Mouse (Mus musculus): ENCODE data around the gene Pla2g1b.
"Not testable (repeated sequence)": the region's sequence is repeated elsewhere in the genome, so short reads cannot be mapped to it uniquely, and the experiment has no call there.

Pla2g1b gene

DNA sequence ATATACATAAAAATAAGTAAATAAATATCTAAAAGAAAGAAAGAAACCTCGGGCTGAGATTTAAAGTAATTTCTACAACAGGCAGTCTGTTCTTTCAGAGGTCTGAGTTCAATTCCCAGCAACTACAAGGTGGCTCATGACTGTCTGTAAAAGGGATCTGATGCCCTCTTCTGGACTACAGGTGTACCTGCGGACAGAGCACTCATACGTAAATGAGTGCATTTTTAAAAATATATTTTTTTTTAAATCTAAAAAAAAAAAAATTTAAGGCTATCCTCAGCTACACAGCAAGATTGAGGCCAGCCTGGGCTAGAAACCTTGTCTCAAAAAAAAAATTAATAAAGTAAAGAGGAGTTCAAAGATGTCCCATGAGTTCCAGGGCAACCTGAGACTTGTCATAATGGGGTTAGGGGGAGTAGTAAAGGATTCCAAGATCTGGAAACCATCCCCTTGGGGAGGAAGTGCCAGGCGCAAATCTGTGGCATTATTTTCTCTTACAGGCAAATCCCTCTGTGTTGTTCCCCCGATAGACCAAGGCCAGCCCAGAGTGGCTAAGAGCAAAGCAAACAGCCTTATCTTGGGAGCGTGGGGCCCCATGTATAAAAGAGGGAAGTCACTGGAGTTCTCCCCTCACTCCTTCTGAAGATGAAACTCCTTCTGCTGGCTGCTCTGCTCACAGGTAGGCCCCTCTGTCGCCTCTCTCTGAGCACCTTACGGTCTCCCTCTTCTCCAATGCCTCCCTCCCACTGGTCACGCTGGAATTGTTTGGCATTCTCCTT is at the start of gene Pla2g1b:
Pla2g1b (plus strand) TSS at position 621 of the 779 bp plus-strand sequence.
- DNase-seq (ENCODE audit: low spot score in 2 of 2) = no peak

DNA sequence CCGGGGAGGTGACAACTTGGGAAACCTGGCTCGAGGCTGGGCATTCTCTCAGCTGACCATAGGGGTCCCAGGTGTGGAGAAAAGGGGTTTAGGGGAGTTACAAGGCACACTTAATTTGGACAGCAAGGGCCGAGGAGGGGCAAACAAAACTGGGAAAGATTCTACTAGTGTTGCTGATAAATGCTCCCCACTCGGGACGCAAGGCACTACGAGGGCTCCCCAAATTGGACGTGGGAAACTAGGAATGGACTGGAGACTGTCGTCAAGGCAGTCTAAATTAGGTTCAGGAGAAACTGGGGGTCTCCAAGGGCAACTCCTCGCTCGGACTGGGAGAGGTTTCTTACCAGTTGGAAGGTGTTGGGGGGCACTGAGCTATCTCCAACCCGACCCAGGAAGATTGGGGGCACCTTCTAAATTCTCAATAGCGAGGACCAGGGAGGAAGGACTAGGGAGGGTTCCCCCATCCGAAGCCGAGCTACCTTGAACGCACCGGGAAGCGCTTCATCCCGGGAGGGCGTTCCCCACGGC is 37.2 kb upstream of the Pla2g1b start:
- DNase-seq (ENCODE audit: low spot score in 2 of 2) = no peak

DNA sequence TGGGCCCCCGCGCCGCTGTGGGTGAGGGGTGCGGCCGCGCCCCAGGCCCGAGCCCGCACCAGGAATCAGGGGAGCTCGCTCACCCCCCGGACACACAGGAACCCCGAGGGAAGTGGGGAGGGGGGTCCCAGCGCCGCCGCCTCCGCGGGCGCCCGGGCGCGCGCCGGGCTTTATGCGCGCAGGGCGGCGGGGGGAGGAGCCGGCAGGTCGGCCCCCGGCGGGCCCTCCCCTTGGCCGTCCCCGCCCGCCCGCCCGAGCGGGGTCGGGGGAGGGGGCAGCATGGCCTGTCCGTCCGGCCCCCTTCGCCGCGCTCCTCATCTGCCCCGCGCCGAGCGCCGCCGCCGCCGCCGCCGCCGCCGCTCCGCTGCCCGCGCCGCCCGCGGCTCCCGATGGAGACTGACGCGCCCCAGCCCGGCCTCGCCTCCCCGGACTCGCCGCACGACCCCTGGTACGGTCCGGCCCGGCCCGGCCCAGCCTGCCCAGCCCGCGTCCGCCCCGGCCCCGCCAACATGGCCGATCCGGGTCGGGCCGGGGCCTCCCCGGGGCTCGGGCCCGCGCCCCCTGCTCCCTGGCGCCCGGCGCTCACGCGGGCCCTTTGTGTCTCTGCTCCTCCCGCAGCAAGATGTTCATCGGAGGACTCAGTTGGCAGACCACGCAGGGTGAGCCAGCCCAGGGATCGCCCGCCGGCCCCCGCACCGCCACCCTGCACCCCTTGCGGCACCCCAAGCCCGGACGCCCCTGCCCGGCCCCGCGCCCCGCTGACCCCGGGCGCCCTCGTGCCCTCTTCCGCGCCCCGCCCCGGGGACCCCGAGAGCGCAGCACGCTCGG is 36.5 kb upstream of the Pla2g1b start, which contains the start of gene Msi1:
Msi1 (plus strand) TSS at position 241 of the 828 bp plus-strand sequence.
- no peak for DNase-seq (ENCODE audit: low spot score in 2 of 2)

DNA sequence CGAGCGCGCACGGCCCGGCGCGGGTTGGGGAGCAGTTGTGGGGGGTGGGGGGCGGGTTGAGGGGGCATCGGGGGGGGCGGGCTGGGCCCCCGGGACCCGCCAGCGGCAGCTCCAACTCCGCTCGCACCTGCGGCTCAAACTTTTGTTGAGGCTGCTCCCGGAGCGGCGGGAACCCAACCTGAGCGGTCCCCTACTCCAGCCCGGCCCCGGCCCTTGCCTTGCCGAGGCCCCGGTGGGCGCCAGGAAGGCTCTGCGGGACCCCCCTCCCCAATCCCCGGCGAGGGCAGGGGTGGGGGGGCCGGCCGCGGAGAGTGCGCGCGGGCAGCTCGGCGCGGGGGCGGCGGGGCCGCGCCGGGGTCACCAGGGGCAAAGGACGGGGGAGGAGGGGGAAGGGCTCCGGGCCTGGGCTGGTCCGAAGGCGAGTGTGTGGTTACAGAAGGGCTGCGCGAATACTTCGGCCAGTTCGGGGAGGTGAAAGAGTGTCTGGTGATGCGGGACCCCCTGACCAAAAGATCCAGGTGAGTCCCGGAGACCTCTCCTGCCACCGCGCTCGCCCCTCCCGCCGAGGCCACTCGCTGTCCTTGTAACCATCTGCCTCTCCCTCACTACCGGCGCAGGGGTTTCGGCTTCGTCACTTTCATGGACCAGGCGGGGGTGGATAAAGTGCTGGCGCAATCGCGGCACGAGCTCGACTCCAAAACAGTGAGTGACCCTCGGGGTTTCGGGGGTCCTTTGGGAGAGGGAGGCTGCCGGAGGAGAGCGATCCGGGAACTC is 35.7 kb upstream of the Pla2g1b start:
- DNase-seq (ENCODE audit: low spot score in 2 of 2) = no peak

DNA sequence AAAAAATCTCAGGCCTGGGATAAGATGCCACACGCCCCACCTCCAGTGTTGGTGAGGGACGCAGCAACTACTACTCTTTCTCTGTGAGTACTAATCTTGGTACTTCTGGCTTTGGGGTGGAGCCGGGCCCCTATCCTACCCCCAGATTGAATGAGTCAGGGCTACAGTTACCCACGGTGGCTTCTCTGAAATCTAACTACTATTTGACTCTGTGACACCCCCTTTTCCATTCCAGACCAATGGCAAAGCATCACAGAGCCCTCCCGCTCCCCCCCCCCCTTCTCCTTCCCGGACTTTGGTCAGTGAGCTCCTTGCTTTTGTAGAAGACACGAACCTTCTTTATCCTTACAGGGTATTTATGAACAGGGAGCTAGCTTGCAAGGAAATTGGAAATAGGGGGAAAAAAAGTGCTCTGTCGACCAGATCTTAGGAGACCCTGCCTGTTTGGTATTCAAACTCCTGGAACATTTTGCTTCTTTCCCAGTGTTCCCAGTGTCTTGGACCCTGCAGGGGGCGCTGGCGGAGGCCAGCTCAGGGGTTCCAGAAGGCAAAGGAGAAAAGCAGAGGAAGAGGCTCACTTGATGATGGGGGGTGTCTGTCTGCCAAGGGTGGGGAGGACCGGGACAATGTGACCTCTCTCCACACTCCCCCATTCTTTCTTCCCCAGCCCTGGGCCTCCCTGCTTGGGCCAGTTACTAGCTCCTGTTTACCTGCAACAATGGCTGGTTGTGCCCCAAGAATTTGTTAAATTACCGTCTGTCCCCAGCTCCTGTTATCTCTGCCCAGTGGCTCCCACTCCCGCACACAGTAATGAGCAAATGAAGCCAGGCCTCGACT is 34.8 kb upstream of the Pla2g1b start:
- no peak for DNase-seq (ENCODE audit: low spot score in 2 of 2)

DNA sequence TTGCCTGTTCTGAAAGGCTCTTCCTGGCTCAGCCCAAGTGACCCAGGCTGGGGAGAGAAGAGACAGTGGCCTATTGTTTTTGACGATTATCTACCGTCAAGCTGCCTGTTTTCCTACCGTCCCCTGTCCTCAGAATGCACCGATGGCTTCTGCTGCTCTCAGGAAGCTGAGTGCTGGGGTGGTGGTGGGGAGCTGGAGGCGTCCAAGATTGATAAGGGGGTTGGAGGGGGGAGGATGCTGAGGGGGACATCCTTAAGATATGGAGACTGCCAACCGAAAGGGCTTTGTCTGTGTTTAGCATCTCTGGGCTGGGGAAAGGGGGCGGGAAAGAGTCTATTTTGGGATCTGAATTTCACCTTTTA is 34.2 kb upstream of the Pla2g1b start:
- DNase-seq (ENCODE audit: low spot score in 2 of 2) = no peak

DNA sequence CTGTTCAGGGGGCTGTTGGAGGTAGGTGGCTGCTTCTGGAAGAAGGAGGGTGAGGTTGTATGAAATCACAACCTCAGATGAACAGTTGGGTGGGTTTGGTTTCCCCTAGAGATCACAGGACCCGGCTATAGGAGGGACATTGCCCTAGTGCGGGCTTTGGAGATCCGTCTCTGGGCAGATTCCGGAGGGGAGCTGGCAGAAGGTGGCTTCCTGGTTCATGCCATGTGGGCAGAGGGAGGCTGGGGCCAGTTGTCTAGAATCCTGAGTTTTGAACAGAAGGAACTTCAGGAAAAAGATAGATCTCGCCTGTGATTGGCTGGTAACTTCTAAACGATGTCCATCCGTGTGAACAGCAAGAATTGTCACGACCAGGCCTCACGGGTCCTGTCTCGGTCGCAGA is 33.7 kb upstream of the Pla2g1b start:
- no peak for DNase-seq (ENCODE audit: low spot score in 2 of 2)

DNA sequence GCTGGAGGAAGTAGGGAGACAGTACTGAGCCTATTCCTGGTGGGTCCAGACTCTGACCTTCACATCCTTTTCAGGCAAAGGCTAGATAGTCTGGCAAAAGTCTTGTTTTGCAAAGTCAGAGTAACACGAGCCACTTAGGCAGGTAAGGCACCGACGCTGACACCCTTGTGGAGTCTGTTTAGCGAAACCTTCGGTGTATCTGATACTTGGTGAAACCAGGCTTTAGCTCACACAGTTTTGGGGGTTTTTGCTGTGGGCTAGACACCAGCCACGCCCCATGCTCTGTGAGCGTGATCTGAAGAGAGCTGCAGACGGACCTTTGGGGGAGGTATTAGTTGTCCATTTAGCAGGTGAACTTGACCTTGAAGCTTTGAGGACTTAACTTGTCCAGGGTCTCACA is 32.9 kb upstream of the Pla2g1b start:
- DNase-seq (ENCODE audit: low spot score in 2 of 2) = no peak

DNA sequence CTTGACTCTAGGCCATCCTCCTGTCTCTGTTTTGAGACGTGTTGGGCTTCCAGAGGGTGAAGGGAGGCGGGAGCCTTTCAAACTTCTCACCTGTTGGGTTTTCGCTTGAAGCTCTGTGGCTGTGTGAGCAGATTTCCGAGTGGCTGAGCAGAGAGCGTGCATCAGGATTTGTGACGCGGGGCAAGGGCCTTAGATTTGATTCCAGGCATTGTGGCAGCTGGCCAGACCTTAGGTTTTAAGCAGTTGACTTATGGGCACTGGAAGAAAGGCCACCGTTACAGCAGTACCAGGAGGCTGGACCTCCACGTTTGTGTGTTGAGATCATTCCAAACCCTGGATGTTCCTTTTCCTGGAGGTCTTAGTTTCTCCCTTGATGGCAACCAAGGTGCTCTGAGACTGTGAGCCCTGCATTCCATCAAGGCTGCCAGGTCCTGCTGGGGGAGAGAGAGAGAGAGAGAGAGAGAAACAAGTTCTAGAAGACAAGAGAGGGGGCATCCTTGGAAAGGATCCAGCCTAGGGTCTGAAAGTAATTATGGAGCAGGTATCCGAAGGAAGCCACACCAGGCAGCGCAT is 31.7 kb upstream of the Pla2g1b start:
- no peak for DNase-seq (ENCODE audit: low spot score in 2 of 2)

DNA sequence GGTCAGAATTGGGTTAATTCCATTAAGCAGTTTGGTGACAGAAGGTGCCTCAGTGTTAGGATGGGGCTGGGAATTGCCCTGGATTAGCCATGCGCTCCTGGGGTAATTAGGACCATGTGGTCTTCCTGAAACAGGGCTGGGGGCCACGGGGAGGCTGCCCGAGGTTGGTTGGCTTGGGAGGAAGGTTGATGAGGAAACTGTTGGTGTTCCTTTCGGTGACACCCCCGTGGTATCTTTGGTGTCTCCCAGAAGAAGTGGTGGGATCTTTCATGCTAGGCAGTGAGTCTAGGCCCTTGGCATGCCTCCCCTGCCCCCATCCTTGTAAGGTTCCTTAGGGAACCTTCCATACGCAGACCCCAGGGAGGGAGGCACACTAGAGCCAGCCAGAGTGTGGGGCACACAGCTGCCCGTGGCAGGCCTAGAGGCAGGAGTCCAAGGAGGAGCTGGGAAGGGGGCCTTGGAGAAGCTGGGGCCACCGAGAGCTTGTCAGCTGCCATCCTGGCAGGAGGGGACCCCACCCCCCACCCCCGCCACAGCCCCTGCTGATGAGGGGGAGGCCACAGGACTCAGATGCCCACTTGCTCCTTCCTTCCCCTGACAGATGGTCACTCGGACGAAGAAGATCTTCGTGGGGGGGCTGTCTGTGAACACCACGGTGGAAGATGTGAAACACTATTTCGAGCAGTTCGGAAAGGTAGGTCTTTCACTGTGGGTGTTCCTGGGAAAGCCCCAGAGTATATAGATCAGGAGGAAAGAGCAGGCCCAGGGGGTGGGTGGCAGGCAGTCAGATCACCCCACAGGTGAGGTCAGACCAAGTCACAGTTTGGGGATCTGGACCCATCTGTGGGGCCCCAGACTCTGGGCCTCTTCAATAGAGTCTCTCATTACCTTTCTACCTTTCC is 31.0 kb upstream of the Pla2g1b start:
- DNase-seq (ENCODE audit: low spot score in 2 of 2) = no peak

DNA sequence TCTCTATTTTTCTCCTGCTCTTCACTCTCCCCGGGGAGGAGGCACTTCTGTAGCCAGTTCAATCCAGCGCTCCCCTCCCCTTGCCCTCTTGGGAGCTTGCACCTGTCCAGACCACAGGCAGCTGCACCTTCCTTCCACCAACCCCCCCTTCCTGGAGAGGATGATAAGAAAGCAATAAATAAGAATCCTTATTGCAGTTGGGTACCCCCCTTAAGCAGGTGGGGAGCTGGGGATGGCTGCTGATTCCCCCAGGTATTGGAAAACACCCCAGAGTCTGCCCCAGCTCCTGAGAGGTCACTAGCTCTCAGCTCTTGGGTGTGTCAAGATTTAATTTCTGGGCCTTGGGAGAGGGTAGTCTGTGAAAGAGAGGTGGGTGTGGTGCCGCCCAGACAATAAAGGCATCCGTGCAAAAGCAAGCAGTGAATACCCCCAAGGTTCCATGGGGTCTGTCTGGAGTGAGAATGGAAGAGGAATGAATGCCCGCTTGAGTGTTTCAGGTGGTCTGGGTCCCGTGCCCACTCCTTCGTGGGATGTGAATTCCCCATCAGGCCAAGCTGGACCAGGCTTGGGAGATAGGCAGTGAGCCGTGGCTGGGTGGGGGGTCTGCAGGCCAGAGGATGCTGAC is 30.2 kb upstream of the Pla2g1b start:
- DNase-seq (ENCODE audit: low spot score in 2 of 2) = no peak

DNA sequence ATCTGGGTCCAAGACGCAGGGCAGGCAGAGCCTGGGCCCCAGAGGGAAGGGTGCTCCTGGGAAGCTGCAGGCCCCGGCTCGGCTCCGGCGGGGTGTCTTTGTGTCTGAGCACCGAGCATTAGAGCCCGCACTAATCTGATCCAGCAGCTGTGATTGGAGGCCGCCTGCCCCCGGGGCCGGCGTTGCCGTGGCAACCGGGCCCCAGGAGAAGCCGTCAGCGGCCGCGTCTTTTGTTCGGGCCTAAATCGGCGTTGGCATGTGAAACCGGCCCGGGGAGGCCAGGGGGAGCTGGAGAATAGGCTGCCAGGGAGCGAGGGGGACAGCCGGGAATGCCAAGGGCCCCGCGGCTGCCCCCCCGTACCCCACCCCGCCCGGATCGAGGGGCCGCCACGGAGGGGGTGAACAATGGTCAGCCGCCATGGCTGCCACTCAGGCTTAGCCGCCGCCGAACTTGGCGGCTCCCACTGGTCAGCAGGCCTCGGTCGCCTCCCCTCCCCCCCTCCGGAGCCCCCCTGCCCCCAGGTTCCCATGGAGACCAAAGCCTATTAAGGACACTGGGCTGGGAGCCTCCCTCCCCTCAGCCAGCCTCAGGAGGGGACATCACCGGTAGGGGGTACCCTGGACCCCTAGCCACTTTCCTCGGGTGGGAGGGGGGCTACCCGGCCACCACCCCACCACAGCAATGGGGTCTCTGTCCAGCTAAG is 29.5 kb upstream of the Pla2g1b start:
- DNase-seq (ENCODE audit: low spot score in 2 of 2) = peak; percentile 84 to 89

DNA sequence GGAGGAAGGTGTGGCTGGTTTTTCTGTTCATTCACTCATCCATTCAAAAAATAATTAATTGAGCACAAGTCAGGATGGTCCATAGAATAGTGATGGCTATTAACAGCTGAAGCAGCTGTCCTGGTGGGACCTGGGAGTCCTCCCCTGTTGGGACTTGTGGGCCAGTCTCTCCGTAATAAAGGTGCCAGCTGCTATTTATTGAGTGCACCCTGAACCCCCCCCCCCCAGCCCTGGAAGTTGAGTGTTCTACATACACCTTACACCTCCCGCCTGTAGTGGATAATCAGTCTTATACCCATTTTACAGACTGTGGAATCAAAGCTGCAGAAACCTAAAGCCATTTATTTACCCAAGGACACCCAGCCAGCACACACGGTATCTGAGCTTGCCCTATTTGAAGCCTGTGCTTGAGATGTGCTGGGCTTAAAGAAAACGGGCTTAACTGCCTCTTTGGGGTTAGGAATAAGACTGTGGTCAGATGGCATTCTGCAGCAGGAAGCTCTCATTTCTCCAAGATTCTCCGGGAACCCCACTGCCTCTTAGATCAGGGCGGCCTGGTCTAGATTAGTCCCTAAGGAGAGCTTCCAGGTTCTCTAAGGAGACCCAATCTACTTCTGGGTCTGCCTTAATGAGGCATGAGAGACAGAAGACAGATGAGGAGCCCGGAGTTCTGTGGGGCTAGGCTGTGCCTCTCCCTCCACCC is 28.7 kb upstream of the Pla2g1b start:
- DNase-seq (ENCODE audit: low spot score in 2 of 2) = no peak

DNA sequence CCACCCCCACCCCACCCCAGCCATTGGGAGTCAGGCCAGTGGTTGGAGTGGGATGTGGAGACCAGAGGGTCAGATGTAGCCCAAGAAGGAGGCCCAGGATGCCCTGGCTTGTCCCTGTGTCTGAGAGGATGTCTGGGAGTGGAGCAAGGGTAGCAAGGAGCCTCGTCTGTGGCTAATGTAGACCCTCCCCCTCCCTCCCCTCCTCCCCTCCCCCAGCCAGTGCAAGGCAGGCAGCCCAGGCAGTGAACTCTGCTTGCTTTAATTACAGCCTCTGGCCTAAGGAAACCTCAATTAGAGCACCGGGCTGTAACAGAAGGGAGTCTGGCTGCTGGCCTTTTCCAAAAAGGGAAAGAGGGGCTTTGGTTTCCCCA is 28.1 kb upstream of the Pla2g1b start:
- no peak for DNase-seq (ENCODE audit: low spot score in 2 of 2)

DNA sequence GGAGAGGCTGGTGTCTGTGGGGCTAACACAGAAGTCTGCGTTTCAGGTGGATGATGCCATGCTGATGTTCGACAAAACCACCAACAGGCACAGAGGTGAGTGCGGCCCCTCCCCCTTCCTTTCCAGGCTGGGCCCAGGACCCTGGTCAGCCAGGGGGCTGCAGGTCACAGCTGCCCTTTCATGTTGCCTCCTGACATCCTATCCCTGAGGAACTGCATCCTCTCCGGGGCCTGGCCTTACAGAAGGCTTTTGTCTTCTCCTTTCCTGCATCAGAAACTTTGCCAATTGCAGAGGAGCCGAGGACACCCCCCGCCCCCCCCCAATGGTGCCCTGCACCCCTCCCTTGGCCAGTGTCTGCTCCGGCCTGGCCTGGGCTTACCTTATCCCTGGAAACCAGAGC is 27.4 kb upstream of the Pla2g1b start:
- DNase-seq (ENCODE audit: low spot score in 2 of 2) = no peak

DNA sequence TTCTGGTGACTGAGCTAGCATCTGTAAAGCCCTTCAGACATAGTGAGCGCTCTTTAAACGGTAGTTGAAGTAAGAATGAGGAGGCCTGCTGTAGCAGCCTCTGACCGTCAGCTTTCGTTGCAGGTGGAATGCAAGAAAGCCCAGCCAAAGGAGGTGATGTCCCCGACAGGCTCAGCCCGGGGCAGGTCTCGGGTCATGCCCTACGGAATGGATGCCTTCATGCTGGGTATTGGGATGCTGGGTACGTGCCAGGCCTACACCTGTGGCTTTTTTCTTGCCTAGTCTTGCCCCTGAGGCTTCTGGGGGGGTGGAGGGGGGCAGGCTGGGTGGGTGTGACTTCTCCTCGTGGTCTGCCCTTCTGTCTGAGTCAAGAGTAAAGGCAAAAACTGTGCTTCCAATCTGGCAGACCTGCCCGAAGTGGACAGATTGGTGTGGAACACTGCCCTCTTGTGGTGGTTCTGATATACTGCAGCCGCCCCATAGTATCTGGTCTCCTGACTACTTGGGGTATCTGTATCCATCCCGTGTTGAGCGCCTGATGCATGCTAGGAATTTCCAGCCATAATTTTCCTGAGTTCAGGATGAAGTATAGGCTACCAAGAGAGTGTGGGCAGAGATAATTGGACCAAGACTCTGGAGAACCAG is 24.7 kb upstream of the Pla2g1b start:
- DNase-seq (ENCODE audit: low spot score in 2 of 2) = peak; percentile 60 to 84

DNA sequence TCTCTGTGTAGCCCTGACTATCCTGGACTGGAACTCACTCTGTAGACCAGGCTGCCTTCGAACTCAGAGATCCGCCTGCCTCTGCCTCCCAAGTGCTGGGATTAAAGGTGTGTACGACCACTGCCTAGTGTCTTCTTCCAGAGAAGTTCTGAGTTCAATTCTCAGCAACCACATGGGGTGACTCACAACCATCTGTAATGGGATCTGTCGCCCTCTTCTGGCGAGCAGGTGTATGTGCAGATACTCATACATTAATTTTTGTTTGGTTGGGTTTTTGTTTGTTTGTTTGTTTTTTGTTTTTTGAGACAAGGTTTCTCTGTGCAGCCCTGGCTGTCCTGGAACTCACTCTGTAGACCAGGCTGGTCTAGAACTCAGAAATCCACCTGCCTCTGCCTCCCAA is 23.4 kb upstream of the Pla2g1b start:
- DNase-seq (ENCODE audit: low spot score in 2 of 2) = not testable (repeated sequence)

DNA sequence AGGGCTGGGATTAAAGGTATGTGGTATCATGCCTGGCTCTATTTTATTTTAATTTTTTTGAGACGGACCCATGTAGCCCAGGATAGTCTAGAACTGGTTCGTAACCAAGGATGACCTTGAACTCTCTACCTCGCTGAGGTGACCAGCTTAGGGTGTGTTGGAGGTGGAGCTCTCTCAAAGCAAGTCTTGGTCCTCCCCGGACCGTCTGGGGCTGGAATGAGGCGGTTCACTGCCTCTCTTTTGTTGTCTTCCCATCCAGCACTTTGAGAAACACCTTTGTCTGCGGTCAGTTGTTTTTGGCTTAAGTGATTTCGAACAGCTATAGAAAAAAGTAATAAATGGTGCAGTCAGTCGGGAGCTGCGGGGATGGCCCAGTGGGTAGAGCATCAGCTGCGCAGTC is 21.9 kb upstream of the Pla2g1b start:
- no peak for DNase-seq (ENCODE audit: low spot score in 2 of 2)

Measured in frontal cortex, postnatal 14 days (tissue).